Mouse (Mus musculus) testis, postnatal 14 days (tissue): ENCODE results near the gene Tvp23a.

ENCODE experiments used
- DNase-seq: peaks from one replicate; pipeline ENCODE4 v3.0.0; 2021; ENCODE audit warnings: low spot score

Tvp23a gene

GRCm38 (mm10) chr16:10394699-10395540 is 52.2 kb downstream of the Tvp23a start, which contains the start of gene Tekt5:
Gene Tekt5, minus strand, starts transcription at chr16:10395490.
- DNase-seq, result peak; percentile 35

- no peak for DNase-seq
Observed at GRCm38 (mm10) chr16:10392587-10392986, 54.6 kb downstream of the Tvp23a start.

DNA sequence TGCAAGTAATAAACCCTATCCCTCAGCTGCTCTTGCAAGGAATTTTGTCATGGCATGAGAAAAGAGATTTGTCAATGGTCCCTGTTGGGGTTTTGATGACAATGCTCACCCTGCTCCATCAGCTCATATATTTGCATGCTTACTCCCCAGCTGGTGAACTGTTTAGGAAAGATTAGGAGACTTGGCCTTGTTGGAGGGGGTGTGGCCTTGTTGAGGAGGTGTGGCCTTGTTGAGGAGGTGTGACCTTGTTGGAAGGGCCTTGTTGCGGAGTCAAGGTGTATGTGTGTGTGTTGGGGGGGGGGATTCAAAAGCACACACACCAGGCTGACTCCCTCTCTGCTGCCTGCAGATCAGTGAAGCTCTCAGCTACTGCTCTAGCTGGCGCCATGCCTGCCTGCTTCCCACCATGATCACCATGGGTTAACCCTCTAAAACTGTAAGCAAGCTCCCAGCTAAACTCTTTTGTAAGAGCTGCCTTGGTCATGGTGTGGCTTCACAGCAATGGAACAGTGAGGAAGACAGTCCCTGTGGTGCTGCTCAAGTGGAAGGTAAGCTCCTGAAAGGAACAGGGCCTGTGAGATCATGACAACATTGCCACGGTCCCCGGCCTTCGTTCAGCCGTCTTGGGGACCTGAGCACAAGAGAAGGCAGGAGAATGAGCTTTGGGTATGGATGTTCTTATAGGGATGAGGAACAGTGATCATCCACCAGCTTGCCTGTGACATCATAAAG is 58.4 kb downstream of the Tvp23a start:
- DNase-seq, result no peak

- DNase-seq, result no peak
Observed at GRCm38 (mm10) chr16:10385261-10385660, 61.9 kb downstream of the Tvp23a start.

DNA sequence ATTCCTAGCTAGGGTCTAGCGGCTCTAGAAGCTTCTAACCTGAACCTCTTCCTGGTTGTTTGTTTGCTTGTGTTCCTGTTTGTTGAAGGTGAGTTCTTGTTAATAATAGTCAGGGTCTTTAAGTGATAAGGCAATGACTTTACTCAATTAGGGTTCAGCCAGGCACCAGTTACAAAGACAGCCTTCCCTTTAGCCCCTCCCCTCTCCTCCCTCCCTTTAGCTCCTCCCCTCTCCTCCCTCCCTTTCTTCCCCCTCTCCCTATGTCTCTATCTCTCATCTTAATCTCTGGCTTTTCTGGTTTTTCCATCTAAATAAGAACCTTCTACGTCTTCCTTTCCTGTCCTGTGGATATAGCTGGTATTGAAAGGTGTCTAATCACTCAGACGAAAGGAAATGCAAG is 62.6 kb downstream of the Tvp23a start:
- DNase-seq, result no peak

DNA sequence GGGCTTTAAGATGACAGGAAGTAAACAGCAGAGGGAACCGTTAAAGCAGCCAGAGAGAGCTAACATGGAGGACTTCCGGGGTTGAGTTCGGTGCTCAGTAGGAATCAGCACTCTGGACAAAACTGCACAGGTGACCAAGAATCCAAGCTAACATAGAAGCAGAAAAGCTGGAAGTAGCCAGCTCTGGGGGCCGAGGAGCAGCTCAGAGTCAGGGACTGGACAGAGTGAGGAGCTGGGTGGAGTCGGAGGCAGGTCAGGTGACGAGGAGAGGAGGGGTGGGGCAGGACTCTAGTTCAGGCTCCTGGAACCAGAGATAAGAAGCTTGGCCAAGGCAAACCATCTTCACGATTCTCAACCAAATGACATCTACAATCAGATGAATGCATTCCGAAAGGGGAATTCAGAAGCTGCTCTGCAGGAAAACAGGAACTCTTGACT is 63.1 kb downstream of the Tvp23a start:
- DNase-seq, result no peak

- no peak for DNase-seq
Observed at GRCm38 (mm10) chr16:10379531-10379930, 67.6 kb downstream of the Tvp23a start.

- DNase-seq, result no peak
Observed at GRCm38 (mm10) chr16:10377286-10377685, 69.9 kb downstream of the Tvp23a start.

- DNase-seq, result peak; percentile 33
Observed at GRCm38 (mm10) chr16:10374254-10375011, 72.7 kb downstream of the Tvp23a start.

DNA sequence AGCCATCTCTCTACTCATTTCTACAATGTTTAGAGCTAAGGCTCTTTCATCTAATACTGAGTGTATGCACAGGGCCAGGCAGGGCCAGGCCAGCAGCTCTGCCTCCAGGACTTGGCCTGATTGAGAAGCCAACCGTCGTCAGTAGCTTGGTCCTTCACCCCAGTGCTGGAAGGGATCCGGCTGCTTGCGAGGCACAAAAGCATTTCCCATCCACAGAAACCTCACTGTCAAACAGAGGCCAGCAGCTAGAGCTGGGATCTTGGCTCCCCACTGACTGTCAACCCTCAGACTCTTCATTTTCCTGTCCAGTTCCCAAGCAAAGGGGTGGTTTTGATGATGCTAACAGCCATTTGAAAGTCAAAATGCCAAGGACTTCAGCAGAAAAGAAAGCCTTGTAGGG is 74.8 kb downstream of the Tvp23a start:
- DNase-seq, result no peak
